Mouse (Mus musculus) MEL (cell line): Measurements from ENCODE around the gene Ptprn2.

Experiments used
- CHD2 ChIP-seq: IDR thresholded peaks from 2 replicates; pipeline ENCODE4 v1.6.1; 2011; ENCODE audit warnings: low read length, improper control_type of control experiment
- CTCF ChIP-seq, 3 experiments: IDR thresholded peaks in 2 of 3; conservative IDR thresholded peaks in 1 of 3; 2 replicates each; pipeline ENCODE4 v1.5.1; 2011 to 2012; ENCODE audit warnings: low read length in 3 of 3, low read depth in 2 of 3, mild to moderate bottlenecking in 2 of 3, improper control_type of control experiment in 1 of 3, inconsistent platforms in 1 of 3, mixed read lengths in 1 of 3, moderate library complexity in 1 of 3; ENCODE audit not compliant: control insufficient read depth in 1 of 3, insufficient read depth in 1 of 3, poor library complexity in 1 of 3, severe bottlenecking in 1 of 3
- GABPA ChIP-seq: IDR thresholded peaks from 2 replicates; pipeline ENCODE4 v1.6.1; 2012; ENCODE audit warnings: low read depth, mild to moderate bottlenecking, inconsistent platforms, low read length, improper control_type of control experiment, moderate library complexity
- RCOR1 ChIP-seq: IDR thresholded peaks from 2 replicates; pipeline ENCODE4 v1.6.1; 2012; ENCODE audit warnings: low read depth, mild to moderate bottlenecking, inconsistent platforms, low read length, improper control_type of control experiment
- SIN3A ChIP-seq: IDR thresholded peaks from 2 replicates; pipeline ENCODE4 v1.6.1; 2012; ENCODE audit warnings: low read length, improper control_type of control experiment, inconsistent platforms
- SMC3 ChIP-seq: IDR thresholded peaks from 2 replicates; pipeline ENCODE4 v1.6.1; 2011; ENCODE audit warnings: low read depth, low read length, improper control_type of control experiment
- TCF12 ChIP-seq: IDR thresholded peaks from 2 replicates; pipeline ENCODE4 v1.6.1; 2014; ENCODE audit warnings: low read depth, mild to moderate bottlenecking, inconsistent platforms, low read length, improper control_type of control experiment, moderate library complexity
- ZKSCAN1 ChIP-seq: IDR thresholded peaks from 2 replicates; pipeline ENCODE4 v1.6.1; 2012; ENCODE audit warnings: low read depth, mild to moderate bottlenecking, inconsistent platforms, low read length, improper control_type of control experiment, moderate library complexity

DNA sequence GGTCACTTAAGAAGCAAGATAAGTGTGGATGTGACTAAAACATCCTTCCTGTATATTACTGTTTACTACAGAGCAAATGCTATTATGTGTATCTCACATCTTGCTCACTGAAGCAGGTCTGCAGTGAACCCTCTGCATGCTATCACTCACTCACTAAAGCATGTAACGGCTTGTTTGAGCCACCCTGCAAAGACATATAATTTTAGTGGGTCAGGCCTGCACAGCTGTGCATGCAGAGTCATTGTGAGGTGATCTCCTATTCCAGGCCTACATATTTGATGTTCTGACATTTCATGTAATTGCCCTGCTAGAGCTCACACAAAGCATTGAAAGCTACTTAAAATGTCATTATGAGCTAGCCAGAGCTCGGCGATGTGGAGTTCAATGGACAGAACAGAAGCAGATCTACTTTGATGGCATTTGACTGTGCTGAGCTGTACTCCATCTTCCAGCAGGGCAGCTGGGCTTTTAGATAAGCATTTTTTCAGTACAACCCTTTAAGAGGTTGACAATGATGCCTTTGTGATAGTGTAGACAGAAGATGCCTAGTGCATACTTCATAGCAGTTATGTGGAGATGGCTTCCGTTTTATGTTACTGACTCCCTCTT is 377.9 kb downstream of the Ptprn2 start:
- TF ChIP-seq TCF12 (no peak), RCOR1 (no peak), SMC3 (no peak), ZKSCAN1 (no peak), GABPA (no peak), SIN3A (no peak), CTCF (IDR thresholded peaks at IDR 0.05 in 2 of 3, conservative IDR thresholded peaks at IDR 0.05 in 1 of 3; ENCODE audit: control insufficient read depth in 1 of 3, insufficient read depth in 1 of 3, low read depth in 2 of 3, low read length in 3 of 3, poor library complexity in 1 of 3, severe bottlenecking in 1 of 3) (no peak), CHD2 (no peak)
